Mouse (Mus musculus): ENCODE data around the gene Drp2.
A peak's percentile ranks its signal among the peaks of the same experiment; 100 is the strongest.

Gene Drp2

GRCm38 (mm10) chrX:134403863-134404583 lies at the start of gene Drp2:
TSS of gene Drp2 (plus strand) at chrX:134404551.
- DNase-seq (ENCODE audit: extremely low read depth, insufficient read length, low spot score), result no peak

GRCm38 (mm10) chrX:134359336-134359735 lies 45.0 kb upstream of the Drp2 start:
- DNase-seq (ENCODE audit: extremely low read depth, insufficient read length, low spot score), result no peak

DNA sequence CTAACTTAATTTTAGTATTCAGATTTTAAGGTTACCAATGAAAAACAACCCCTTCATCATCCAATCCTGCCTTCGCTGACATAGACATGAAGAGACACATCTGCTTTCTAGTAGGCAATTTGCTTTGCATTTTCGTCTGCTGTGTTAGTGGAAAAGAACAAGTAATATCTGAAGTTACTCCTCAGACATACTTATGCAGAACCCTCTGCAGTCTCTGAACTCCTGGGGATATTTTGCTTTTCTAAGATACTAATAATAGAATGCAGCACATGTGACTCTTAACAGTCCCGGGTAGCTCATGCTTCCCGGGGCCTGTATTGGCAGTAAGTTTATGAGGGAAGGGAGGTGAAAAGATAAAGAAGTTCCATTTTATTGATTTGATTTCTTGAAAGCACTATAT lies 42.2 kb upstream of the Drp2 start:
- no peak for DNase-seq (ENCODE audit: extremely low read depth, insufficient read length, low spot score)

DNA sequence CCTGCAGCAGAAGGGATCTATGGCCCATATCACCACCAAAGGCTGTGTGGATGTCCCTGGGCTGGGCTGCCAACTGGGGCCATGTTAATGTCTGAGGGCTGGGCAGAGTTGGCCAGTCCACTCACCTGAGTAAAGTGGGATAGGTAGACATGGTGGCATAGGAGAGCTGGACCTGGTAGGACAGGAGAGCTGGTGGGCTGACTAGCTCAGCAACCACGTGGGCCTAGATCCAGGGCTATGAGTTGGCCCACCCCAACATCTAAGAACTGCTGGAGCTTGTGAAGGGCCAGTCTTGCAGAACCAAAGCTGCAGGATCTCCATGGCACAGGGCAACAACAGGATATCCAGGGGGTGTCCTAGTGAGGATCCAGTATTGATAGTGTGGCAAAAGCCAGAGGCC lies 38.9 kb upstream of the Drp2 start:
- DNase-seq (ENCODE audit: extremely low read depth, insufficient read length, low spot score), result no peak

DNA sequence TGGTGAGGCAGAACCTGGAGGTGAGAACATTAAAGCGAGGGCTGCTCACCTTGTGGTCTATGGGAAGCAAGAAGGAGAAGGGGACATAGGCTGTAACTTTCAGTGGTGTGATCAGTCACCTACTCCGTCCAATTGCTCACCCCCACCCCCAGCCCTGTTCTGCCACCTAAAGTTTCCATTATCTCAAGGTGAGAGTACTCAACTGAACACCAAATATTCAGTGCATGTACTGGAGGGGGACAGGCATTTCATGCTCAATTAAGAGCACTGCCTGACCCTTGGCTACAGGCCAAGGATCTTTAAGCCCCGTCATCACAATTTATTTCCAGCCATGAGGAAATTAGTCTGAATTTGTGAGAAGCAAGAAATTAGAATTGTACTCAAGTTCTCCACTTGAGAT lies 37.8 kb upstream of the Drp2 start:
- DNase-seq (ENCODE audit: extremely low read depth, insufficient read length, low spot score), result no peak

- no peak for DNase-seq (ENCODE audit: extremely low read depth, insufficient read length, low spot score)
Observed at GRCm38 (mm10) chrX:134371279-134371678, 33.1 kb upstream of the Drp2 start.

DNA sequence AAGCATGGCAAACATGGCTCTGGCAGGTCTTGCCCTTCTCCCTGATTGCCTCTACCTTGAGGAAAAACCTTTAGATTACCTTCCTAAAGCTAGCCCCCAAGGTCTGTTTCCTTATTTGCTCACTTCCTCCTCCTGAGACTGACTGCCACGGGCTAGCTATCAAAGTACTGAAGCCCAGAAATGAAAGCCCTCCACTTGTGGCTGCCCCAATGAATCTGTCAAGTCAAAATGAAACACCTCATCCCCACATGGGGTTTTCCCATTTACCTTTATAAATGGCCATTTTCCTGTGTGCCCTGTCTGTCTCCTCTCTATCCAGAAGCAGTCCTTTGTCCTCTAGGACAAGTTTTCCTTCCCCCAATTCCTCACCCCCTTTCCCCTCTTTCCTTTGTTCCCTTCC lies 30.2 kb upstream of the Drp2 start:
- no peak for DNase-seq (ENCODE audit: extremely low read depth, insufficient read length, low spot score)

DNA sequence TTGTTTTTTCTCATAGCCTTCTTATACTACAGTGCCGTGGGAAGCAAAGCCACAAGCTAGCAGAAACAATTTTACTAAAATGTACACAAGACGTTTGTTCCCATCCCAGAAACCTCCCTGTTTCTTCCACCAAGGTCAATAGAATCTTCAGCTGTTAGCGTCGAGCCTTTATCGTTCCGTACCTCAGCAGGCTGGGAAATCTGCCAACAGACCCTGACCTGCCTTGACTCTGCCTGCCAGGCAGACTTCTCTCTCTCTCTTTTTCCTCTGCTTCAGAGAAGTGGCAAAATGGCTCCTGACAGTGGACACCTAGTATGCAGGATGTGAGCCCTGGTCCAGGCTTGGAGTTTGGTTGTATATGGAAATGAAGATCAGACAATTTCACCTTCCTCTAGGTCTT lies 19.5 kb upstream of the Drp2 start:
- DNase-seq (ENCODE audit: extremely low read depth, insufficient read length, low spot score), result no peak

DNA sequence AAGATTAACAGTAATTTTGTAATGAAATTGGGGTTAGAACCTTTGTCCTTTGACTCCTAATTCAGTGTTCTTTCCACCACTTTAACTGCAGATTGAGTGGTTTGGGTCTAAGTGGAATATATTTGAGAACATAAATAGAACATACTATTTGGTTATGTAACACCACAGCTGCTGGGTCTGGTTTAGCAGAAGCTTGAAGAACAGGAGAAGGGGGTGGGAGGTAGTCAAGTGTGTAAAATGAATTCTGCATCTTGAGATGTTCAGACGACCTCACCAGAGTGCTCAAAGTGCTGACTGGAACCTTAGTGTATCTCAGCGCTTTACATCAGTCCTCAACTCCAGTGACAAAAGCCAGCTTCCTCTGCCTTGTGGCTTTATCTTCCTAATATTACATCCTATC lies 5.4 kb upstream of the Drp2 start:
- no peak for DNase-seq (ENCODE audit: extremely low read depth, insufficient read length, low spot score)

- no peak for DNase-seq (ENCODE audit: extremely low read depth, insufficient read length, low spot score)
Observed at GRCm38 (mm10) chrX:134404584-134404955, 219 bp downstream of the Drp2 start.

- DNase-seq (ENCODE audit: extremely low read depth, insufficient read length, low spot score), result peak; percentile 9
Observed at GRCm38 (mm10) chrX:134409354-134409900, 5.1 kb downstream of the Drp2 start.

GRCm38 (mm10) chrX:134412096-134412495 lies 7.7 kb downstream of the Drp2 start:
- DNase-seq (ENCODE audit: extremely low read depth, insufficient read length, low spot score), result no peak

DNA sequence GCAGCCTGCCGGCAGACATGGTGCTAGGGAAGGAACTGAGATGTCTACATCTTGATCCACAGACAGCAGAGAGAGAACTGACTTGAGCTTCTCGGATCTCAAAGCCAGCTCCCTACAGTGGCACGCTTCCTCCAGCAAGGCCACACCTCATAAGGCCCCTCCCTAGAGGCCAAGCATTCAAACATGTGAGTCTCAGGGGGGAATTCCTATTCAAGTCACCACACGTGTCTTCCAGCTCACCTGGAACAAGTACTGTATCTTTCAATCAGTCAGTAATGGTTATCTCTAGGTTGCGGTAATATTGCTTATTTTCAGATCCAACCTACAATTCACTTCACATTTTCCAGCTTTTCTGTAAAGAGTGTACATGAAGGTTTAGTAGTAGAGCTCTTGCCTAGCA lies 15.7 kb downstream of the Drp2 start:
- no peak for DNase-seq (ENCODE audit: extremely low read depth, insufficient read length, low spot score)

DNA sequence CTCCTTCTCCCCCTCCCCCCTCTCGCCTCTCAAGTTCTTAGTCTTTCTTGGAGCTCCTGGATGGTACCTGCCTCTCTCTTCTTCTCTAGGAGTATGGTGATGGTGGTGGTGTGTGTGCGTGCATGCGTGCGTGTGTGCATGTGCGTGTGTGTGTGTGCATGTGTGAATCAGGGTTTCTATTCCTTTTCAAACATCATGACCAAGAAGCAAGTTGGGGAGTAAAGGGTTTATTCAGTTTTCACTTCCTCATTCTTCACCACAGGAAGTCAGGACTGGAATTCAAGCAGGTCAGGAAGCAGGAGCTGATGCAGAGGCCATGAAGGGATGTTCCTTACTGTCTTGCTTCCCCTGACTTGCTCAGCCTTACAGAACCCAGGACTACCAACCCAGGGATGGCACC lies 19.9 kb downstream of the Drp2 start:
- DNase-seq (ENCODE audit: extremely low read depth, insufficient read length, low spot score), result no peak

DNA sequence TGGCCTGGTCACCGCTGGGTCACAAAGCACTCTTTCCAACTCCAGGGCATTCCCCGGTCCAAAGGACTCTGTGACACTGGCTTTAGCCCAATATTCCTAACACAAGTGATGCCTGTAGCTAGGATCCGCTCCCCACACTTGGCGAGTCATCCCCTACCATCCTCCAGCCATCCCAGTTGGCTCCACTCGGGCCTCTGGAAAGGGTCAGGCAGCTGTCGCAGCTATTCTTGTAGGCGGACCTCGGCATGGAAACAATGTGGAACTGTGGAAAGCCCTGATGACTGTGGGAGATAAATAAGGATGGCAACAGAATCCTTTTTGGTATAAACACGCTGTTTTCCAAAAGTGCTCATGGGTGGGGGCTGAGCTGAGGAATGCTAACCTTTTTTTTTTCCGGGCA lies 21.4 kb downstream of the Drp2 start:
- no peak for DNase-seq (ENCODE audit: extremely low read depth, insufficient read length, low spot score)

- DNase-seq (ENCODE audit: extremely low read depth, insufficient read length, low spot score), result no peak
Observed at GRCm38 (mm10) chrX:134426819-134427218, 22.5 kb downstream of the Drp2 start.

DNA sequence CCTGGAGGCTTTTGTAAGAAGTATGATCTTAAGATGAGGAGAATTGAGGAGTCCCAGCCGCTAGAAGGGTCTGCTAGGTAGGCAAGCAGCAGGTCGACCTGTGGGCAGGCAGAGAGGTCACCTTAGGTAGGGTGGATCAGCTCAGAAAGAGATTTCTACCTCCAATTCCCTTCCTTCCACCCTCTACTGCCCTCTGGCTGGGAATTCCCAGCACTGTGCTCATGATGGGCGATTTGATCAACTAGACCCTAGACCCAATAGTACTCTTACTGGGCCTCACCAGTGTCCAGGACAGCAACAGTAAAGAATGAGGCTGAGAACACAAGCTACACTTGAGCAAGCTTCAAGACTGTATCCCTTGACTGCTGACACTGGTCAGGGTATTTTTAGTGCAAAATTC lies 23.0 kb downstream of the Drp2 start:
- DNase-seq (ENCODE audit: extremely low read depth, insufficient read length, low spot score), result no peak

DNA sequence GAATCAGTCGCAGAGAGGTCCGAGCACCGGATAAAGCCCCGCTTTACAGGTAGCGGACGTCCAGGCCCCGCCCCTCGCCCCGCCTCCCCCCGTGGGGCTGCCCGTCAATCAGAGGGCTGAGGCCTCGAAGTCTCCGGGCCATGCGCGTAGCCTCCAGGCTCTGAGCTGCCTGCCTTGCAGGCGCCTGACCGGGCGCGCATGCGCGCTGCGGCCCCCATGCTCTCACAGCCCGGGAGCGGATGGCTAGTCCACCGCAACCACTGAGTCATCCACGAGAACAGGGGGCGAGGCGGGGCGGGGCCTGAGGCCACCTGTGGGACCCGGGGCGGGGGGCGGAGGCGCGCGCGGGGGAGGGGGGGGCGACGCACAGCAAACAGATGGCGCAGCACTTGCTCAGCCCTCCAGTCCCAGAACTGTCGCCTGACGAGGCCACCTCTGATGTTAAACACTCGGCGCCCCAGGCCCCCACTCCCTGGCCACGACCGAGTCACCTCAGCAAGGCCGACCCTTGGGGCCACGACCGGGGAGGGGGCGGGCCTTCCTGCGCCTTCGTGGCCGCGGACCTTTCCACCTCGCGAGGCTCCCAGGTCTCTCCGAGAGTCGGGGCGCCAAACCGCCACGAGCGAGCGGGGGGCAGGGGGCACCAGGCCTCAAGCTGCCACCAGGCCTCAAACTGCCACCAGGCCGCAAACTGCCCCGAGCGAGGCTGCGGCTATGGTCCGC lies 70.8 kb downstream of the Drp2 start:
- DNase-seq (ENCODE audit: extremely low read depth, insufficient read length, low spot score), result no peak

DNA sequence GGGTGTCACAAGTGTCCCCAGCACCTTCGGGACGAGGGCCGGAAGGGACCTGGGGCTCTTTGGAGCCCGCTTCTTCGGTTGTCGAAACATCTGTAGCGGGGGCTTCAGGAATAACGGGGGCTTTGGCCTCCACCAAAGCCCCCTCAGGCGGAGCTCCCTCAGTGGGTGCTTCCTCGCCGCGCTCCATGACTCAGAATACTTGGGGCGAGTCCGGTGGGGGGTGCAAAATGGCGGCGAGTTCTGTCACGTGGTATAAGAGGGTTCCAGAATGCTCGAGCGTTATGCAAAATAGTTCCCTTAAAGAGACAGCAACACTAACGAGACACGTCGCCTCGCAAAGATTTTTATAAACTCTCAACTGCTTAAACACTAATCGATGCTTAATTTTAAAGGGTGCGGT lies 71.9 kb downstream of the Drp2 start, which contains the start of gene Taf7l:
Gene Taf7l, minus strand, starts transcription at position 201 of the 400 bp plus-strand sequence.
- no peak for DNase-seq (ENCODE audit: extremely low read depth, insufficient read length, low spot score)

GRCm38 (mm10) chrX:134481720-134482119 lies 77.4 kb downstream of the Drp2 start:
- DNase-seq (ENCODE audit: extremely low read depth, insufficient read length, low spot score), result no peak

DNA sequence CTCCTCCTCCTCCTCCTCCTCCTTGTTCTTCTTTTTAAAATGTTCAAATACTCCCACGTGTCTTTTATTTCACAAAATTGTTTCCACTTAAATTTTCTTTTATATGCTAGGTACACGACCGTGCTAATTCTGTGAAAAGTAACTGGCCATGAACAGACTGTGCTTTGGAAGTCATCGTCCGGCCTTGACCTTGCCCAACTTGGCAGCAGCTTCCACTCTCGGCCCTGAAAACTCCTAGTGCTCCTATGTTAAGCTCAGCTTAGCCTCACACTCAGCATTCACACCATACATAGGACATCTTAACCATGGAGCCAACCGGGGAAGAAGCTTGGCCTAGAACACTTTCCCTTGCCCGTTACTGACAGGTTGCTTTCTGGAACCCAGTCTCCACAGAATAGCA lies 96.3 kb downstream of the Drp2 start:
- no peak for DNase-seq (ENCODE audit: extremely low read depth, insufficient read length, low spot score)

All from 3134 (cell line).